Mouse (Mus musculus): ENCODE data around the gene Lrrtm3.

Lrrtm3 gene

GRCm38 (mm10) chr10:64089680-64090460 is at the start of gene Lrrtm3:
Gene Lrrtm3, minus strand, starts transcription at chr10:64090277.
- in situ Hi-C loops (cut with MboI) = no loop called here

- in situ Hi-C loops (cut with MboI) = no loop called here
Measured at GRCm38 (mm10) chr10:64135481-64135880, 45.4 kb upstream of the Lrrtm3 start.

- in situ Hi-C loops (cut with MboI) = no loop called here
Measured at GRCm38 (mm10) chr10:64133461-64133860, 43.4 kb upstream of the Lrrtm3 start.

- in situ Hi-C loops (cut with MboI) = no loop called here
Measured at GRCm38 (mm10) chr10:64130397-64131150, 40.5 kb upstream of the Lrrtm3 start.

- in situ Hi-C loops (cut with MboI) = no loop called here
Measured at GRCm38 (mm10) chr10:64118833-64119232, 28.8 kb upstream of the Lrrtm3 start.

GRCm38 (mm10) chr10:64115246-64115645 is 25.2 kb upstream of the Lrrtm3 start:
- in situ Hi-C loops (cut with MboI) = no loop called here

- in situ Hi-C loops (cut with MboI) = no loop called here
Measured at GRCm38 (mm10) chr10:64096532-64096931, 6.5 kb upstream of the Lrrtm3 start.

GRCm38 (mm10) chr10:64088774-64089460 is 1.2 kb downstream of the Lrrtm3 start:
- in situ Hi-C loops (cut with MboI) = no loop called here

- in situ Hi-C loops (cut with MboI) = no loop called here
Measured at GRCm38 (mm10) chr10:64087936-64088773, 1.9 kb downstream of the Lrrtm3 start.

- in situ Hi-C loops (cut with MboI) = no loop called here
Measured at GRCm38 (mm10) chr10:64087521-64087920, 2.6 kb downstream of the Lrrtm3 start.

- in situ Hi-C loops (cut with MboI) = no loop called here
Measured at GRCm38 (mm10) chr10:64086567-64087391, 3.3 kb downstream of the Lrrtm3 start.

GRCm38 (mm10) chr10:64086183-64086566 is 3.9 kb downstream of the Lrrtm3 start:
- in situ Hi-C loops (cut with MboI) = no loop called here

GRCm38 (mm10) chr10:64084465-64084864 is 5.6 kb downstream of the Lrrtm3 start:
- in situ Hi-C loops (cut with MboI) = no loop called here

GRCm38 (mm10) chr10:64083813-64084212 is 6.3 kb downstream of the Lrrtm3 start:
- in situ Hi-C loops (cut with MboI) = no loop called here

- in situ Hi-C loops (cut with MboI) = no loop called here
Measured at GRCm38 (mm10) chr10:64082345-64082744, 7.7 kb downstream of the Lrrtm3 start.

- in situ Hi-C loops (cut with MboI) = no loop called here
Measured at GRCm38 (mm10) chr10:64076410-64077052, 13.5 kb downstream of the Lrrtm3 start.

GRCm38 (mm10) chr10:64075944-64076343 is 14.1 kb downstream of the Lrrtm3 start:
- in situ Hi-C loops (cut with MboI) = no loop called here

- in situ Hi-C loops (cut with MboI) = no loop called here
Measured at GRCm38 (mm10) chr10:64063704-64064103, 26.4 kb downstream of the Lrrtm3 start.

GRCm38 (mm10) chr10:64049946-64050345 is 40.1 kb downstream of the Lrrtm3 start:
- in situ Hi-C loops (cut with MboI) = no loop called here

- in situ Hi-C loops (cut with MboI) = no loop called here
Measured at GRCm38 (mm10) chr10:64049151-64049550, 40.9 kb downstream of the Lrrtm3 start.

Data from mature B cell (primary cell).